Mouse (Mus musculus): Measurements from ENCODE around the gene Rnft1. TPM values are rescaled to one million over a fixed set of nuclear protein-coding genes. Genes with fewer than 3 reads are reported as not detected.

Rnft1 gene
- total RNA-seq, 2 experiments from 2014 or later, result 21.3 to 35.0 TPM

Other genes with a start within 250 kb of the Rnft1 start
- gene Ints2, start 227.1 kb upstream of the Rnft1 start, total RNA-seq (2021), result 10 to 100 TPM; 21.0 to 28.2 TPM
- gene Med13, start 127.1 kb upstream of the Rnft1 start, total RNA-seq (2021), result 10 to 100 TPM; 50.5 to 65.0 TPM
- 10 to 100 TPM; 33.7 to 38.4 TPM for gene Rps6kb1, start 60.1 kb downstream of the Rnft1 start, total RNA-seq (2021)
- gene Tubd1, start 60.3 kb downstream of the Rnft1 start, total RNA-seq (2021), result 1 to 10 TPM; 5.3 to 6.1 TPM
- 100 to 1,000 TPM; 160 to 183 TPM for gene Vmp1, start 199.2 kb downstream of the Rnft1 start, total RNA-seq (2021)
- gene Ptrh2, start 199.3 kb downstream of the Rnft1 start, total RNA-seq (2021), result 1 to 10 TPM; 8.6 TPM

Measured in left cerebral cortex, postnatal 36 days (tissue).